Mouse (Mus musculus) bone marrow macrophage, adult 2 months (primary cell): ENCODE results near the gene Slc25a13. TPM values are rescaled to one million over a fixed set of nuclear protein-coding genes. Genes with fewer than 3 reads are reported as not detected.

Experiments used
- H3K27ac ChIP-seq: 2 replicates; pipeline ENCODE4 v1.5.1; 2012; ENCODE audit warnings: low read depth, low read length; ENCODE audit not compliant: insufficient read depth
- H3K4me1 ChIP-seq: 2 replicates; pipeline ENCODE4 v1.6.1; 2012; ENCODE audit warnings: low read length; ENCODE audit not compliant: control insufficient read depth, insufficient read depth
- H3K4me3 ChIP-seq: 2 replicates; pipeline ENCODE4 v1.5.1; 2012; ENCODE audit warnings: mild to moderate bottlenecking, low read length, moderate library complexity; ENCODE audit not compliant: insufficient read depth
- CTCF ChIP-seq: IDR thresholded peaks from 2 replicates; pipeline ENCODE4 v1.5.1; 2012; ENCODE audit warnings: low read depth, mild to moderate bottlenecking, low read length, moderate library complexity
- POLR2A ChIP-seq: IDR thresholded peaks from 2 replicates; pipeline ENCODE4 v1.6.1; 2012; ENCODE audit warnings: mild to moderate bottlenecking, low read depth, low read length, borderline replicate concordance
- polyA plus RNA-seq: library from polyadenylated mRNA; stranded (reverse); fragments of >200 nt; gene quantifications from 2 replicates; pipeline ENCODE4 v1.2.4, GENCODE M21; 2012; ENCODE audit not compliant: missing spikeins, insufficient read depth, insufficient read length

Gene Slc25a13
- polyA plus RNA-seq, 1 experiment, result 7.8 TPM

DNA sequence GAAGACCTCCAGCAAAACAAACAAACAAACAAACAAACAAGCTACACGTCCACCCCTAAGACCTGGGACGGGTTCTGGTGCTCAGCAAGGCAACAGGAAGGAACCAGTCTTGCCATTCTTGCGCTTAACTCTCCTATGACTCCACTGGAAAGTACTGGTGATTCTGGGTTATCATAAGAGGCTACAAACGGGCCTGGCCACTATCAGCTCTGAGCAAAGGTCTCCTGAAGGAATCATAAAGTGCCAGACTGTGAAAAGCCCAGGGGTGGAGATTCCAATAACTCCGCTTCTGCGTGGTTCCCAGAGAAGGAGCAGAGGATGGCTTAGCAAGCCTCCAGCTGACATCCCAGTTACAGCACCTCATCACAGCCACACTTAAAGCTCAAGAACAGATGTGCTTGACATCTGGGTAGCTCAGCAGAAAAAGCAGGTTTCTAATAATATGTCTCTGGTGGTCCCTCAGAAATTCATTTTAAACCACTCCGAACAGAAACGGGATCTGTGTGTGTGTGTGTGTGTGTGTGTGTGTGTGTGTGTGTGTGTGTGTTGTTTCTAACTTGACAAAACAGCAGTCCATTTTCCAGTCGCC, 116.0 kb downstream of the Slc25a13 start:
- no peak overlapping the region for H3K27ac ChIP-seq
- peaks cover 5% of the 10 kb centered on the region for H3K4me1 ChIP-seq
- TF ChIP-seq CTCF, result no peak
- TF ChIP-seq POLR2A, result no peak
- H3K4me3 ChIP-seq, result no peak overlapping the region

DNA sequence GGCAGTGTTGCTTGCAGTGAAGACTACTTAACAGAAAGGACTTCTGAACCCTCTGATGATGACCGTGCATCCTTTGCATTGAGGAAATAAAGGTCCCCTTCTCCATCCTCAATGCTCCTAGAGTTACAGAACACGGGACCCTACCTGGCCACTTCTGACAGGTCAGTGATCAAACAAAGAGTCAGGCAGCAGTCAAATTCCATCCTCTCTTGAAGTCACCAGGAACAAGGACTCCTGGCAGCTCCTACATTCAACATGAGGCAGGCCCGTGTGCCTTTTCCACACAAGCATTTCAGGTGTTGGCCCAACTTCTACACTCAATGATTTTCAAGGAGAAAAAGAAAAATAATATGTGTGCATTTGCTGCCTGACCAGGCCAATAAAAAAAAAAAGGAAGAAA, 123.0 kb downstream of the Slc25a13 start:
- H3K4me1 ChIP-seq, result peaks cover 8% of the 10 kb centered on the region
- TF ChIP-seq POLR2A (no peak), CTCF (no peak)
- H3K27ac ChIP-seq, result no peak overlapping the region
- no peak overlapping the region for H3K4me3 ChIP-seq

DNA sequence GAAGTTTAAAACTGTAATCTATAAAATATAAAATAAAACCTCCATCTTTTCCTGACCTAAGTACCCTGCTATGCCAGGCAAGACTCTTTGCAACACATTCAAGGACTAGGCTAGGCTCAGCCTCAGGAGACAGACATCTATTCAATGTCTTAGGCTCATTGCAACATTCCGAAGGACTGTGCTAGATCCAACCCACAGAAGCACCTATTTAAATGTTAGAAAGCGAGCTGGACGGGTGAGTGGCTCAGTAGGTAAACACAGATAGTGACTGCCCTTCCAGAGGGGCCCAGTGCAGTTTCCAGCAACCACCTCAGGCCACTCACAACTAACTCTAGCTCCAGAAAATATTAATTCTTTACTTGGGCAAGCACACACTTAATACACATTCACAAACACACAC, 123.5 kb downstream of the Slc25a13 start:
- TF ChIP-seq POLR2A (no peak), CTCF (no peak)
- Histone ChIP-seq H3K4me3 (no peak overlapping the region), H3K4me1 (peaks cover 8% of the 10 kb centered on the region), H3K27ac (no peak overlapping the region)

DNA sequence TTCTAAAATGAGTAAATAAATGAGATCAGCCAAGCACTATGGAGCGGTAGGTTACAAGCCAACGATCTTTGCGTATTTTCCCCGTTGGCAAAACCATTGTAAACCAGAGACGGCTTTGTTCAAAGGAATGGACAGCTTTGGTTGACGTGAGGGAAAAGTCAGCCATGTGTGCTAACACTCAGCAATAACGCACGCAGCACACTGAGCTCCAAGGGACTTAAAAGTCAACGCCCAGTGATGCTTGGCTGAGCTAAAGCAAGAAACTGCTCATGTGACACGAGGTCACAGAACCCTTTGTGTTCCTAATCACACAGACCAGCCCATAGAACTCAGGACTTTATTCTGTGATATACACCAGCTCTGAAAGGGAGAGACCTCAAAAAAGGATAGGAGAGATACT, 124.5 kb downstream of the Slc25a13 start:
- TF ChIP-seq POLR2A (no peak), CTCF (no peak)
- Histone ChIP-seq H3K27ac (no peak overlapping the region), H3K4me3 (no peak overlapping the region), H3K4me1 (peaks cover 8% of the 10 kb centered on the region)

DNA sequence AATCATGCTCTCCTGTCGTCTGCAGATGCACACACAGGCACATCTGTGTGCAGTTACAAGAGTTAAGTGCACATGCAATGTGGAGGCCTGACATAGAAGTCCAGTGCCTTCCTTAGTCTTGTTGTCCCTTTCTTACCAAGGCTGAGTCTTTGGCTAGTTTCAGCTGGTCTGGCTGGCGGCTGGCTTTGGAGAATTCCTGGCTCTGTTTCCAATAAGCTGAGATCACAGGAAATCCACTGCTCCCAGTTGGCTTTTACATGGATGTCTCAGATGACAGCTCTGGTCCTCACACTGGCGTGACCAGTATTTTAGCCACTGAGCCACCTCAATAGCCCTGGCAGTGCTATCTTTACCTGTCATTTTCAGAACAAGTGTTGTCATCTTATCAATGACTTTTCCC, 126.0 kb downstream of the Slc25a13 start:
- H3K4me1 ChIP-seq, result peaks cover 3% of the 10 kb centered on the region
- TF ChIP-seq POLR2A (no peak), CTCF (no peak)
- no peak overlapping the region for H3K4me3 ChIP-seq

DNA sequence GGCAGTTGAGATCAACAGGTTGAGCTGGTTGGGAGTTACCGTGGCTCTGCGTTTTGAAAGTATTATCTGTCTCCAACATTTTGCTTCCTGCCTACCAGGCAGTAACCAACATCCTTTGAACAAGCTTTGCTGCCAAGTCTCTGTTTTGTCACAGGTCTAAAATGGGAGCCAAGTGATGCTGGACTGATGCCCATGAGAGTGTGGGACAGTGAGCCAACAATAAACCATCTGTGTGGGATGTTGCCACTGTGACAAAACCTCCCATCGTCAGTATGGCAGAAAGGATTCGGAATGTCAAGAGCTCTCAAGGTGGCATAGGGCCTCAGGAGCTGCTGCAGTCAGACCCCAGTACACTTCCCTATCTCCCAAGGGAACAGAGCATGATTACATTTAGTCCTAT, 128.8 kb downstream of the Slc25a13 start:
- H3K4me1 ChIP-seq, result no peaks in the 10 kb centered on the region
- no peak overlapping the region for H3K27ac ChIP-seq
- H3K4me3 ChIP-seq, result no peak overlapping the region
- TF ChIP-seq CTCF (no peak), POLR2A (no peak)

More for the DNA sequence above, 126.0 kb downstream of the Slc25a13 start:
- H3K27ac ChIP-seq, result no peak overlapping the region

DNA sequence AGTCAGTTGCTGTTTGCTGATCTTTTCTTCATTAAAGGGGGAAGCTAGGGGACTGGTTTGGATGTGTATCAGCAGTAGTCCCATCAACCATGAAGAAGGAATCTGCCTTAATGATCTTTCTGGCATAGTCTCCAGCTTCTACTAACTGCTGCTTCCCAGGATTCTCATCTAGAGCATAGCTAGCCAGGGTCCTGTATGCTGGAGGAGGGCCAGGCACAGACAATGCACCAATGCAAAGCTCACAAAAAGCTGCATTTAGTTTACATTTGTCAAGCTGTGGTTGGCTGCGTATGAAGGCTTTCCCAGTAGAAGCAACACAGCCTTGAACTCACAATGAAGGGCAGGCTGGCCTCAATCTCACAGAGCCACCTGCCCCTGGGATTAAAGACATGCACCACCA, 136.5 kb downstream of the Slc25a13 start:
- H3K27ac ChIP-seq, result no peak overlapping the region
- no peak for TF ChIP-seq CTCF
- TF ChIP-seq POLR2A, result no peak
- no peaks in the 10 kb centered on the region for H3K4me1 ChIP-seq
- no peak overlapping the region for H3K4me3 ChIP-seq

DNA sequence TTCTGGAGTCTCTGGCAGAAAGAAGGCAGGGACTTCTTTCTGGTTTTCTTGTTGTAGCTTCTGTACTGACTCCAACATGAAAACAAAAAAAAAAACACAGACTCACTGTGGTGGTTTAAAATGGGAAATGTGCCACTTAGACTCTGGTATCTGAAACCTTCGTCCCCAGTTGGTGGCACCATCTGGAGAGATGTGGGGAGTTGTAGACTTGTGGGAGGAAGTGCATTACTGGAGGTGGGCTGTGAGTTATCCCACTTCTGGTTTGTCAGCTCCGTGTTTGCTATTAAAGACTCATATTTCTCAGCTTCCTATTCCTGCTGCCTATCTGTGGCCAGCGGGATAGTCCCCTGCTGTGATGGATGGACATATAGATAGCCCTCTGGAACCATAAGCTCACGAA, 139.7 kb downstream of the Slc25a13 start:
- Histone ChIP-seq H3K27ac (no peak overlapping the region), H3K4me3 (no peak overlapping the region), H3K4me1 (no peaks in the 10 kb centered on the region)
- TF ChIP-seq POLR2A (no peak), CTCF (no peak)

DNA sequence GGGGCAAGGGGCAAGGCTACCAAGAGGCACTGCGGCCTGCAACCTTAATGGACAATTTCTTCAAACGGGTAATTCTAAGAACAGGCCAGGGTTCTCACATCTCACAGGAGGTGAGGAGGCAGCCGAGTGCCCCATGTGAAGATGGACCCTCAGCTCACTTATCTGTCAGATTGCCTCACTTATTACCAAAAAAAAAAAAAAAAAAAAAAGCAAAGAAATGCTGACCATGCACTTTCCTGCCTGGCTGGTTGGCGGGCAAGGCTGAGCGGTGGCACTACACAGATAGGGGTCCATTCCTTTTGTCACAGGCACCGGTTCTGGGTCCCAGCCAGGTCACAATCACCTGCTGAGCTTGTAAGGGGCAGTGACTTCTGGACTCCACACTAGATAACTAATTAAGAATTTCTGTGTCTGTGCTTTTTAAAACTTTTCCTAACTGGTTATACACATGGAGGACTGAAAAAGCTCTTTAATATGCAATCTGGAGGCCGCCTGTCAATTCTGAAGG, 141.0 kb downstream of the Slc25a13 start:
- Histone ChIP-seq H3K27ac (no peak overlapping the region), H3K4me1 (no peaks in the 10 kb centered on the region), H3K4me3 (no peak overlapping the region)
- TF ChIP-seq CTCF (no peak), POLR2A (no peak)

DNA sequence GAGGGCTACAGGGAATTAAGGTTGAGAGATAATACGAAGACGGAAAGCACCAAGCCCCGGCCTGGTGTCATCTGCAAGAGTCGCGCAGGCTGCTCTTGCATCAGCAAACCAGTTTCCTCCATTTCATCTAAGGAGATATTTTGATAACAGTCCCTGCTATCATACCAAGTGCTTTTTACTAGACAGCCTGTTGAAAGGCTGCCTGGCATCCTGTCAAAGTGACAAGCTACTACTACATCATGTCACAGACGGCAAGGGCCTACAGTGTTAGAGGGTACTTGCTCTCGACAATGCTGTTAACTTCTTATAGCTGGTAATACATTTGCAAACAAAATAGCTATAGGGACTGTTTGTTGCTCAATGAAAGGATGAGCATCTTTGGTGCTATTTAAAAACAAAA, 145.9 kb downstream of the Slc25a13 start:
- no peak overlapping the region for H3K4me3 ChIP-seq
- no peak overlapping the region for H3K27ac ChIP-seq
- TF ChIP-seq POLR2A (no peak), CTCF (no peak)
- no peaks in the 10 kb centered on the region for H3K4me1 ChIP-seq
